Mouse (Mus musculus) central nervous system, embryonic 14 days (tissue): ENCODE results near the gene Stard3. TPM values are rescaled to one million over a fixed set of nuclear protein-coding genes. Genes with fewer than 3 reads are reported as not detected.

Source experiments
- polyA plus RNA-seq: library from polyadenylated mRNA; depleted of rRNA; stranded (reverse); fragments of >200 nt; gene quantifications from 2 replicates; pipeline ENCODE4 v1.2.3, GENCODE M21; 2012; rRNA removed

The Stard3 gene
- 74.8 and 86.4 TPM in 2 replicates for polyA plus RNA-seq

DNA sequence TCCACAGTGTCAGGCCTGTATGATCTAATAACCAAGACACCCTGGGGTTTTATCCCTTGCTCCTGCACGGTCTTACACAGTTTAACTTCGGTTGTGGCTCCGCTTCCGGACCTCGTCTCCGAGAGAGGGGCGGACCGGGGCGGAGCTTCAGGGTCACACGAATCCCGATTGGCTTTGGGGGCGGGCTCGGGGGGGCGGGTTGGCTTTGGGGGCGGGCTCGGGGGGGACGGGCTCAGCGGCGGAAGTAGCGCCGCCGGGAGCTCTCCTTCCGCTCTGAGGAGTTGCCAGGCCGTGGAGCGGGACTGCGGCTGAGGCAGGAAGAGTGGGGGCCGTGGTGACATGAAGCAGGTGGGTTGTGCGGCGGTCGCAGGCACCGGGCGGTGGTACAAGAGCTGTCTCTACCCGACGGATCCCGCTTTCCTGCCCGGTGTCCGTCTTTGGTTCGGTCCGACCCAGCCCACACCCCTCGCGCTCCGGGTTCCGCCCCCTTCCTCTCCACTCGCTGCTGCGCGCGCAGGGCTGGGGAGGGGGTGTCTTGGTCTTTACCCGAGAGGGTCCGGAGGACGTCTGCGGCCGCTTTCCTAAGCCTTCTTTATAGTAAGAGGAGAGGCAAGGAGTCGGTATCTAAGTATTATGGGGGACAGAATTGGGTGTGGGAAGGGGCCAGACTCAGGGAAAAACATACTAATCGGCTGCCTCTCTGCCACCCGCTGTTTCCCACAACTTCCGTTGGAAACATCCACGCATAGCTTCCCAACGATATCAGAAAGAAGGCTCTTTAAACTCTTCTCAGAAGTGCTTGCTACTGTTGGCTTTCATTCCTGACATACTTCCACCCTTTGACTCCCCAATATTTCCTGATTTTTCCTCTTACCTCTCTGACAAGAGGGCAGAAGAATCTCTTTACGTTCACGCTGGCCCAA, at the start of gene Stard3:
Gene Stard3, plus strand, starts transcription at position 208 of the 923 bp plus-strand sequence.

GRCm38 (mm10) chr11:98329081-98329959, 28.8 kb upstream of the Stard3 start, which contains the start of gene Neurod2:
Neurod2 (minus strand) TSS chr11:98329648.

DNA sequence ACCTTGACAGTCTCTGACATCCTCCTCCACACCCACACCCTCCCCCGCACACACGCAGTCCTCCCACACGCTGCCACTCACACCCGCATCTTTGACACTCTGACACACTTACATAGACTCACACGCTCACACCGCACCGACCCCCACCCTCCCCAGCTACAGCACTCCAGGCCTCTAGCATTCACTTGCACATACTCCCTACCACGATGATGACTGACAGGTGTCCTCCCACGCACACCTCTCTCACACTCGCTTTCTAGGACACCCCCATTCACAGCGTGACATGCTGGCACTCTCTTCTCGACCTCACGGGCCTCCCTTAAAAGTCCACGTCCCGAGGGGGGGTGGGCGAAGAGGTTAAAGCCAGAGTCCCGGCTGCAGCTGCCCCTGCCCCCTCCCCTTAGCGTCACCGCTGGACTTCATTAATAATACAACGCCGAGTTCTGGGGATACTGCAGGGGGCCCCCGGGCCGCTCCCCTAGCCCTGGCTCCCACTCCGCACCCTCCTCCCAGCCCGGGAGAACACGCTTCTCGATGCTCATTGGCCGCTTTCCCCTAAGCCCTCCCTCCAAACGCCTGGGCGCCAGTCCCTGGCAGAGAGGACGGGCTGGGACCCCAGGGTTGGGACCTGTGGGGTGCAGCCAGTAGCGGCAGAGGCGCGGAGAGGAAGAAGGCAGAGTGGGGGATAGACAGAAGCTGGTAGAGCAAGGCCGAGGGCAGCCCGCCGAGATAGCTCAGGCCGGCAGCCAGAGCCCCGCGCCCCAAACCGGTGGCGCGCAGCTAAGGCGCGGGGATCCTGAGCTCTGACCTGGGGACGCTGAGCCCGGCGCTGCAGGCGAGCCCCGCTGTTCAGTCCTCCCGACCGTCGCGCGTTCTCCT, 9.8 kb upstream of the Stard3 start, which contains the start of gene Ppp1r1b:
Gene Ppp1r1b, plus strand, starts transcription at position 322 of the 879 bp plus-strand sequence.

DNA sequence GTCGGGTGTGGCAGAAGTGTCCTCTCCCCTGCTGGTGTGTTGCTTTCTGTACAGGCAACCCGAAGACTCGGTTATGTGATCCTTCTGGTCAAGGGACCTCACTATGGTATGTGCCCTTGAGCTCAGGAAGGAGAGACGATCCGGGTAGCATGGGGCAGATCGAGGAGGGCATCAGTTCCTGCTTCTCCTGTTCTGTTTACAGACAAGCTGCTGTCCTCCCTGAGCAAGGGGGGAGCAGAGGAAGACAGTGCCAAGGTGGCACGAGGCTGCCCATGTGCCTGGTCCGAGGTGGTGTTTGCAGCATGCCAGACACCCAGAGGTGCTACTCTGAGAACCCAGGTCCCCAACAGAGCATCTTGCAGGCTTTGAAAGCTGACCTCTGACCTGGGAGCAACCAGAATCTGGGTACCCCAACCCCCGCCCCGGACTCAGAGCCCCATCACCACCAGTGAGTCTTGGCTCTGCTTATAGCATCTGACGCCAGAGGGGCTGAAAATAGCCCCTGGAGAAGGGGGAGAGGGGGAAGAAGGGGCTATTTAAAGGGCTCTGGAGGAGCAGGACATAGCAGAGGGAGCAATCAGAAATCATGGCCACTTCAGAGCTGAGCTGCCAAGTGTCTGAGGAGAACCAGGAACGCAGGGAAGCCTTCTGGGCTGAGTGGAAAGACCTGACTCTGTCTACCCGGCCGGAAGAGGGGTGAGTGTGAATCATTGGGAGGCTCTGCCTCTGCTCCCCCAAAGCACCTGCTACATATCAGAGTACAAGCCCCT, 25.3 kb downstream of the Stard3 start, which contains the start of gene Tcap:
Gene Tcap, plus strand, starts transcription at position 551 of the 770 bp plus-strand sequence.

GRCm38 (mm10) chr11:98385638-98386585, 27.7 kb downstream of the Stard3 start, which contains the start of gene Pnmt:
Pnmt (plus strand) TSS chr11:98386450.

DNA sequence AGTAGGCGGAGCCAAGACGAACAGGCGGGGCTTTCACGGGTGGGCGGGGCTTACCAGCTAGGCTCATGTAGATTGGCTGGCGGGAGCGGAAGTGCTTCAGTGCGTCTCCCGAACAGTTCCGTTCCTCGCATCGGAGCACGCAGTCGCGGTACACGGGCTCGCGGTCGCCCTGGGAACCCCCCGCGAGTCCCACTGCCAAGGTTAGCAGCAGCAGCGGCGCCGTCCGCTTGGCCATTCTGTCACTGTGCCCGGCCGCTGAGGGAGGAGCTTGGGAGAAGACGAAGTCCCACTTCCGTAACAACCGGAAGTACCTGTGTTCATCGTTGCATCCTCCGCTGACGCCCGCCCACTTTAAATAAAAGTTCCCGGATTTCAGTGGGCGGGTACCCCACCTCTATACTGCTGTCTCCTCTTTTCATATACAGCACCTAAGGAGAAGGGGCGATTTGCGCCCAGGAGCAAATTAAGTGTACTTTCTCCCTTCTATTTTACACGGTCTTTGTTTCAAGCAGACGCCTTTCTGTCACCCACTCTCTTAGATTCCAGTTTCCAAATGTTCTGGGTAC, 42.1 kb downstream of the Stard3 start, which contains the start of gene Pgap3:
Gene Pgap3, minus strand, starts transcription at position 330 of the 566 bp plus-strand sequence.

GRCm38 (mm10) chr11:98412273-98412796, 54.2 kb downstream of the Stard3 start, which contains the start of gene Erbb2:
Erbb2 (plus strand) TSS chr11:98412470.

Other genes with a start within 250 kb of the Stard3 start
- gene Fbxl20, start 208.0 kb upstream of the Stard3 start, polyA plus RNA-seq = 27.6 and 29.6 TPM in 2 replicates
- gene Med1, start 165.1 kb upstream of the Stard3 start, polyA plus RNA-seq = 28.6 and 30.6 TPM in 2 replicates
- 23.2 and 24.3 TPM in 2 replicates for gene Cdk12, start 155.3 kb upstream of the Stard3 start, polyA plus RNA-seq
- gene Neurod2, start 28.7 kb upstream of the Stard3 start, polyA plus RNA-seq = 53.8 and 98.4 TPM in 2 replicates
- 8.3 and 16.4 TPM in 2 replicates for gene Ppp1r1b, start 10.0 kb upstream of the Stard3 start, polyA plus RNA-seq
- gene Tcap, start 25.4 kb downstream of the Stard3 start, polyA plus RNA-seq = 0.64 and 2.3 TPM in 2 replicates
- gene Pnmt, start 28.1 kb downstream of the Stard3 start, polyA plus RNA-seq = 0.49 and 1.5 TPM in 2 replicates
- gene Pgap3, start 42.1 kb downstream of the Stard3 start, polyA plus RNA-seq = 11.9 and 12.1 TPM in 2 replicates
- 7.7 and 14.8 TPM in 2 replicates for gene Erbb2, start 54.1 kb downstream of the Stard3 start, polyA plus RNA-seq
- gene Mien1, start 80.6 kb downstream of the Stard3 start, polyA plus RNA-seq = 140 and 174 TPM in 2 replicates
- gene Grb7, start 88.0 kb downstream of the Stard3 start, polyA plus RNA-seq = 0.49 and 2.8 TPM in 2 replicates
- 0.30 TPM in 1 of 2 replicates, not detected in the other for gene Ikzf3, start 187.7 kb downstream of the Stard3 start, polyA plus RNA-seq
- gene Zpbp2, start 192.7 kb downstream of the Stard3 start, polyA plus RNA-seq = 0.10 and 0.19 TPM in 2 replicates
- 86.2 and 88.2 TPM in 2 replicates for gene Ormdl3, start 229.0 kb downstream of the Stard3 start, polyA plus RNA-seq
- gene Lrrc3c, start 239.9 kb downstream of the Stard3 start, polyA plus RNA-seq = not detected in 2 replicates